Comparison of ENCODE assay signal across 20 mouse cellular contexts in genomic region chr11:48808304-48808646, GRCm38 (mm10). TPM values are rescaled to one million over a fixed set of nuclear protein-coding genes. Genes with fewer than 3 reads are reported as not detected.
DNase-seq lines count a peak whose midpoint lies in the region; ATAC-seq and TF ChIP-seq lines count a peak whose summit lies in the region.
"Had no signal": no experiment of that assay in that cellular context is flagged by ENCODE, and none has a peak within 500 bp of the region (broad histone marks: within the 10 kb centered on the region; RNA-seq: fewer than 3 reads in every experiment).

No protein-coding gene starts in this region.

- H3K4me2 ChIP-seq in liver, embryonic 15.5 days = no peak overlapping the region
- no peak overlapping the region for H3K4me2 ChIP-seq in liver, embryonic 11.5 days
- H3K4me2 ChIP-seq: embryonic facial prominence, embryonic 15.5 days; heart, embryonic 12.5 days; heart, embryonic 15.5 days; hindbrain, embryonic 13.5 days had no signal

- H3K9me3 ChIP-seq in liver, embryonic 15.5 days (replicated peaks) = no peaks in the 10 kb centered on the region
- H3K9me3 ChIP-seq in liver, embryonic 11.5 days (ENCODE audit: control insufficient read depth, low read length) = no peaks in the 10 kb centered on the region
- H3K9me3 ChIP-seq: embryonic facial prominence, embryonic 15.5 days; G1E; heart, embryonic 12.5 days; heart, embryonic 15.5 days; hindbrain, embryonic 10.5 days; hindbrain, embryonic 13.5 days had no signal

- H3K4me1 ChIP-seq in liver, embryonic 15.5 days (replicated peaks) = peaks cover 22% of the 10 kb centered on the region
- no peaks in the 10 kb centered on the region for H3K4me1 ChIP-seq in liver, embryonic 11.5 days (replicated peaks; ENCODE audit: control insufficient read depth, insufficient read depth, low read length)
- H3K4me1 ChIP-seq: heart, embryonic 15.5 days; hindbrain, embryonic 10.5 days had no signal

- H3K27ac ChIP-seq in layer of hippocampus, adult 2 months = peak overlapping the region; percentile 39; the same call in 1 of the 2 replicates
- 0 out of 2 replicates have a peak overlapping the region, but pooled peaks have one; percentile 41 for H3K27ac ChIP-seq in liver, embryonic 15.5 days (replicated peaks)
- no peak overlapping the region for H3K27ac ChIP-seq in liver, embryonic 11.5 days (ENCODE audit: low read depth, low read length)
- H3K27ac ChIP-seq: heart, embryonic 15.5 days; hindbrain, embryonic 10.5 days; hindbrain, embryonic 13.5 days had no signal

- H3K27me3 ChIP-seq in liver, embryonic 15.5 days = no peaks in the 10 kb centered on the region
- no peaks in the 10 kb centered on the region for H3K27me3 ChIP-seq in liver, embryonic 11.5 days (replicated peaks; ENCODE audit: control insufficient read depth, insufficient read depth, low read length)
- H3K27me3 ChIP-seq: embryonic facial prominence, embryonic 15.5 days; heart, embryonic 12.5 days; heart, embryonic 15.5 days; hindbrain, embryonic 13.5 days had no signal

- no peak for ATAC-seq in liver, embryonic 15.5 days (ENCODE audit: insufficient read depth)
- ATAC-seq in liver, embryonic 11.5 days (replicated peaks; ENCODE audit: low FRiP score) = no peak
- ATAC-seq: activated CD4-positive, CD25-positive, alpha-beta regulatory T cell, adult 4 months had no signal

- no peak for TF ChIP-seq CTCF in layer of hippocampus, adult 2 months (conservative IDR thresholded peaks at IDR 0.05)

- peaks cover 100% of the 10 kb centered on the region for H3K36me3 ChIP-seq in liver, embryonic 15.5 days (replicated peaks)
- H3K36me3 ChIP-seq in liver, embryonic 11.5 days (ENCODE audit: control insufficient read depth, insufficient read depth, low read length) = peaks cover 57% of the 10 kb centered on the region

- no peak overlapping the region for H3K4me3 ChIP-seq in layer of hippocampus, adult 2 months
- H3K4me3 ChIP-seq in liver, embryonic 15.5 days (replicated peaks) = no peak overlapping the region
- no peak overlapping the region for H3K4me3 ChIP-seq in liver, embryonic 11.5 days (ENCODE audit: low read depth, low read length)
- H3K4me3 ChIP-seq: embryonic facial prominence, embryonic 15.5 days; gastrocnemius, adult 2 months; heart, embryonic 12.5 days; heart, embryonic 15.5 days; hindbrain, embryonic 10.5 days; hindbrain, embryonic 13.5 days had no signal

- DNase-seq in layer of hippocampus, adult 2 months (ENCODE audit: low spot score in 2 of 2) = no peak
- no peak for DNase-seq in layer of hippocampus, postnatal 14 days (ENCODE audit: low spot score in 2 of 2)
- DNase-seq in liver, embryonic 11.5 days (ENCODE audit: low spot score) = no peak
- peak; percentile 20 for DNase-seq in ZHBTc4 (ENCODE audit: low read depth, low spot score)
- no peak for DNase-seq in gastrocnemius, postnatal 25 days
- DNase-seq: adrenal gland, adult 8-10 months; cerebellum, adult 11-12 months; cerebellum, adult 8-10 months; cerebellum, postnatal 36 days; embryo, embryonic 11 days had no signal

- no peak overlapping the region for H3K9ac ChIP-seq in liver, embryonic 15.5 days
- H3K9ac ChIP-seq in liver, embryonic 11.5 days (ENCODE audit: low read depth, low read length) = no peak overlapping the region
- H3K9ac ChIP-seq: embryonic facial prominence, embryonic 15.5 days; forebrain, postnatal 0 days; heart, embryonic 12.5 days; heart, embryonic 15.5 days; hindbrain, embryonic 13.5 days had no signal

RNA-seq across cellular contexts. Expression of gene Rack1, which starts 8.1 kb away (rescaled TPM):
- 100 to 1,000 TPM; 226 to 240 TPM for total RNA-seq in layer of hippocampus, adult 2 months (2021)
- total RNA-seq in layer of hippocampus, postnatal 14 days (2021) = 100 to 1,000 TPM; 285 to 287 TPM
- polyA plus RNA-seq in liver, embryonic 15.5 days (2015; fragmentation: Nextera tagmentation; extraction: Ambion mirVana) = 438 and 439 TPM in 2 replicates
- polyA plus RNA-seq in liver, embryonic 11.5 days (2014; fragmentation: Nextera tagmentation; extraction: Ambion mirVana) = 1,154 and 1,248 TPM in 2 replicates
- 100 to 1,000 TPM; 321 to 324 TPM for total RNA-seq in gastrocnemius, postnatal 25 days (2021)

RNA-seq across cellular contexts. Expression of gene Trim41, which starts 8.9 kb away (rescaled TPM):
- total RNA-seq in layer of hippocampus, adult 2 months (2021) = 10 to 100 TPM; 56.8 to 61.5 TPM
- total RNA-seq in layer of hippocampus, postnatal 14 days (2021) = 10 to 100 TPM; 47.1 to 48.6 TPM
- polyA plus RNA-seq in liver, embryonic 15.5 days (2015; fragmentation: Nextera tagmentation; extraction: Ambion mirVana) = 2.0 and 2.3 TPM in 2 replicates
- 3.5 and 4.5 TPM in 2 replicates for polyA plus RNA-seq in liver, embryonic 11.5 days (2014; fragmentation: Nextera tagmentation; extraction: Ambion mirVana)
- total RNA-seq in gastrocnemius, postnatal 25 days (2021) = 10 to 100 TPM; 15.5 to 19.3 TPM

RNA-seq across cellular contexts. Expression of gene Trim7, which starts 17.7 kb away (rescaled TPM):
- 1 to 10 TPM; 2.6 to 2.8 TPM for total RNA-seq in layer of hippocampus, adult 2 months (2021)
- total RNA-seq in layer of hippocampus, postnatal 14 days (2021) = 1 to 10 TPM; 2.4 to 3.3 TPM
- 0.09 and 0.21 TPM in 2 replicates for polyA plus RNA-seq in liver, embryonic 15.5 days (2015; fragmentation: Nextera tagmentation; extraction: Ambion mirVana)
- polyA plus RNA-seq in liver, embryonic 11.5 days (2014; fragmentation: Nextera tagmentation; extraction: Ambion mirVana) = 0.18 and 0.38 TPM in 2 replicates
- 10 to 100 TPM; 57.3 to 57.9 TPM for total RNA-seq in gastrocnemius, postnatal 25 days (2021)

RNA-seq across cellular contexts. Expression of gene Gm12184, which starts 18.2 kb away (rescaled TPM):
- total RNA-seq in layer of hippocampus, adult 2 months (2021) = 1 to 10 TPM in 1 of 2 experiments, under 1 TPM in 1; 0.79 to 1.3 TPM
- 1 to 10 TPM; 1.4 to 1.9 TPM for total RNA-seq in layer of hippocampus, postnatal 14 days (2021)
- 1.4 and 2.1 TPM in 2 replicates for polyA plus RNA-seq in liver, embryonic 15.5 days (2015; fragmentation: Nextera tagmentation; extraction: Ambion mirVana)
- polyA plus RNA-seq in liver, embryonic 11.5 days (2014; fragmentation: Nextera tagmentation; extraction: Ambion mirVana) = 6.2 and 7.6 TPM in 2 replicates
- total RNA-seq in gastrocnemius, postnatal 25 days (2021) = 1 to 10 TPM in 1 of 2 experiments, under 1 TPM in 1; 0.67 to 3.2 TPM

Comparison
In these comparisons a context has a peak if more than half of its experiments do, and no peak if none do; other contexts are left out.
1. RNA of gene Trim7, which starts 17.7 kb away (total RNA-seq): 57.3 to 57.9 TPM in gastrocnemius, postnatal 25 days; 2.4 to 3.3 TPM in layer of hippocampus, postnatal 14 days and 2.6 to 2.8 TPM in layer of hippocampus, adult 2 months; every median in the first group is over 10 times any median in the second.